14 mouse cellular contexts compared by ENCODE assay signal in genomic region chr4:64029486-64029885, GRCm38 (mm10). TPM values are rescaled to one million over a fixed set of nuclear protein-coding genes. Genes with fewer than 3 reads are reported as not detected.
"Had no signal": no experiment of that assay in that cellular context is flagged by ENCODE, and none has a peak within 500 bp of the region (broad histone marks: within the 10 kb centered on the region; RNA-seq: fewer than 3 reads in every experiment).

No protein-coding gene starts in this region.

- H3K4me3 ChIP-seq: layer of hippocampus, adult 2 months; liver, embryonic 12.5 days; midbrain, embryonic 10.5 days; neural tube, embryonic 12.5 days had no signal

- DNase-seq: kidney, adult 9 months; kidney, postnatal 10 days; kidney, postnatal 4 days; lung, embryonic 14.5 days; lung, postnatal 10 days; lung, postnatal 4 days; midbrain, embryonic 14.5 days; thymus, postnatal 14 days had no signal

- H3K27me3 ChIP-seq: liver, embryonic 12.5 days; neural tube, embryonic 12.5 days had no signal

- H3K27ac ChIP-seq: layer of hippocampus, adult 2 months; liver, embryonic 12.5 days; midbrain, embryonic 10.5 days; neural tube, embryonic 12.5 days; stomach, postnatal 0 days had no signal

- H3K36me3 ChIP-seq: liver, embryonic 12.5 days; midbrain, embryonic 10.5 days; neural tube, embryonic 12.5 days had no signal

- H3K4me1 ChIP-seq: liver, embryonic 12.5 days; midbrain, embryonic 10.5 days; neural tube, embryonic 12.5 days had no signal

- H3K9ac ChIP-seq: liver, embryonic 12.5 days; lung, embryonic 14.5 days; neural tube, embryonic 12.5 days had no signal

- H3K4me2 ChIP-seq: liver, embryonic 12.5 days; lung, embryonic 14.5 days; neural tube, embryonic 12.5 days had no signal

- H3K9me3 ChIP-seq: liver, embryonic 12.5 days; midbrain, embryonic 10.5 days; neural tube, embryonic 12.5 days had no signal

- ATAC-seq: liver, embryonic 12.5 days had no signal

RNA-seq across cellular contexts. Expression of gene Tnc, which starts 17.3 kb away (rescaled TPM):
- total RNA-seq: neutrophil, adult 5-6 weeks had no signal
